Mouse (Mus musculus) liver, postnatal 0 days (tissue): ENCODE data around the gene Pigt. TPM values are rescaled to one million over a fixed set of nuclear protein-coding genes. Genes with fewer than 3 reads are reported as not detected.

ENCODE experiments used
- ATAC-seq: fragments of 200-750 bp; cut with Nextera tagmentation; 2 replicates; pipeline ENCODE4 v1.8.0; 2017; ENCODE audit warnings: mild to moderate bottlenecking, moderate library complexity
- DNase-seq: peaks from one replicate; pipeline ENCODE4 v3.0.0-alpha.2; 2016
- H3K27ac ChIP-seq: fragments of 300-500 bp; sonication (generic); 2 replicates; pipeline ENCODE4 v1.5.1; 2014; ENCODE audit warnings: antibody characterized with exemption, moderate library complexity, mild to moderate bottlenecking, low read depth
- H3K27me3 ChIP-seq: fragments of 300-500 bp; sonication (generic); 2 replicates; pipeline ENCODE4 v1.6.1; 2014; ENCODE audit warnings: low read length, control low read depth, mixed read lengths; ENCODE audit not compliant: insufficient read depth
- H3K36me3 ChIP-seq: fragments of 300-500 bp; sonication (generic); replicated peaks from 2 replicates; pipeline ENCODE4 v1.6.1; 2014; ENCODE audit warnings: mild to moderate bottlenecking, control low read depth, low read length, moderate library complexity, mixed read lengths; ENCODE audit not compliant: insufficient read depth
- H3K4me1 ChIP-seq: fragments of 300-500 bp; sonication (generic); 2 replicates; pipeline ENCODE4 v1.6.1; 2014; ENCODE audit warnings: antibody characterized with exemption, mild to moderate bottlenecking, control low read depth; ENCODE audit not compliant: insufficient read depth
- H3K4me2 ChIP-seq: fragments of 300-500 bp; sonication (generic); 2 replicates; pipeline ENCODE4 v1.6.1; 2014; ENCODE audit warnings: low read depth, mild to moderate bottlenecking, low read length, moderate library complexity, mixed read lengths
- H3K4me3 ChIP-seq: fragments of 300-500 bp; sonication (generic); 2 replicates; pipeline ENCODE4 v1.5.1; 2014; ENCODE audit warnings: low read depth, low read length
- H3K9ac ChIP-seq: fragments of 300-500 bp; sonication (generic); replicated peaks from 2 replicates; pipeline ENCODE4 v1.6.1; 2014; ENCODE audit warnings: mild to moderate bottlenecking, moderate library complexity
- H3K9me3 ChIP-seq: fragments of 300-500 bp; sonication (generic); 2 replicates; pipeline ENCODE4 v1.6.1; 2016; ENCODE audit warnings: mild to moderate bottlenecking, control low read depth, low read length, mixed read lengths
- CTCF ChIP-seq: sonication (generic); IDR thresholded peaks from 2 replicates; pipeline ENCODE4 v1.5.1; 2016; ENCODE audit warnings: antibody characterized with exemption, low read depth
- EP300 ChIP-seq: IDR thresholded peaks from 2 replicates; pipeline ENCODE4 v1.6.1; 2016; ENCODE audit warnings: antibody characterized with exemption, low read depth, mild to moderate bottlenecking
- WGBS: fragments of 180-500 bp; shearing (Covaris S2); extraction: QIAGEN DNeasy Blood & Tissue Kit; methylation state at CpG from one replicate; pipeline ENCODE4 v1.1.7; 2014; ENCODE audit not compliant: insufficient replicate concordance; 5-methylcytosine and 5-hydroxymethylcytosine counted together
- polyA plus RNA-seq: library from polyadenylated mRNA; unstranded; fragments of >200 nt; fragmentation: Nextera tagmentation; extraction: Ambion mirVana; gene quantifications from 2 replicates; pipeline ENCODE4 v1.2.1, GENCODE M21; 2015

Gene Pigt
- polyA plus RNA-seq, 1 experiment from 2014 or later: 24.3 TPM

DNA sequence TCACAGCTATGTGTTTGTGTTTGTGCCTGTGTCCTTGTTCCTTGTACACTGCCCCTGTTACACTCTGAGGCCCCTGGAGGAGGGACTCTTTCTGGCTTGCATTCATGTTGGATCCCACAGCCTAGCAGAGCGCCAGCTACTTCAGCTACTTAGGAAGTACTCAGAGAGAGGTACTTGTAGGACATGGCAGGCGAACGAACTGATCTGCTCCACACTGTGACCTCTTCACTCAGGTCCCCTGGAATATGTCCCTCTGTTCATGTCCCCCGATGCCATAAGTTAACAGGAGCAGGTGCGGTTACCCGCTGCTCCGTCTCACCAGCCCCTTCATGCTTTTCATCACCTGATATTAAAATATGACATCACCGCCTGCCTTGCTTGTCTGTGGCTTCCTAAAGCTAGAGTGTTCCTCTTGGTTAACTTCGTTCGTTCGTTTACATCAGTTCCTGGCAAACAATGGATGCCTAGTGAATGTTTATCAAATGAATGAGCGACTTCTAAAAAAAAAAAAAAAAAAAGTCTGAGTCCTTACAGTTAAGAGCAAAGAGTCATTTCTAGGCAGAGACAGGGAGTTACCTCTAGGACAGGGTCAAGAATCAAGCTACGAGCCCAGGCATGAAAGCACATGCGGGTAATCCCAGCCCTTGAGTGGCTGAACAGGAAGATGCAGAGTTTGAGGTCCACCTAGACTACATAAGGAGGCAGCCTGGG, 44.1 kb upstream of the Pigt start:
- H3K9ac ChIP-seq: no peak overlapping the region

DNA sequence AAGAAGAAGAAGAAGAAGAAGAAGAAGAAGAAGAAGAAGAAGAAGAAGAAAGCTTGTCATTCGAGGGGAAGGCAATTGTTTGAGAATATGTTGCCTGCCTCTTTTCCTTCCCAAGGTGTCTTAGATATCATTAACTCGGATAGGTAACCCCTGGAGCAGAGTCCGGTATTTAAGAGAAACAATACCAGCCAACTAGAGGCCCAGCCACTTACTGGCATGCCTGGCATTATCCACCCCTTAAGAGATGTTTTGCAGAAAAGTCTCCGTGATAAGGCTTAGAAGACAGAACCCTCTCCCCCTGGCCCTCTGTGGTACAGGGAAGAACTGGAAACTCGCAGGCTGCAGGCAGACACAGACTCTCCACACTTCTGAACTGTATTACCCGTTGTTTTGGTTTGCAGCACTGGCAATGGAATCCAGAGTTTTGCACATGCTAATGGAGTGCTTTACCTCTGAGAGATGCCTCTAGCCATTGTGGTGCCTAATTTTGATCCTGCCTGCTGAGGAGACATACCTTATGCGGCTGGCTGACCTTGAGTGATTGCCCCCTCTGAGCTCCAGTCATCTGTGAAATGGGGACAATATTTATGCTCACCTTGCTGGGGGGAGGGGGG, 43.3 kb upstream of the Pigt start:
- Histone ChIP-seq H3K27ac (peak overlapping the region; percentile 93), H3K4me2 (no peak overlapping the region), H3K9me3 (no peaks in the 10 kb centered on the region), H3K4me3 (no peak overlapping the region), H3K27me3 (no peaks in the 10 kb centered on the region), H3K36me3 (no peaks in the 10 kb centered on the region), H3K9ac (no peak overlapping the region), H3K4me1 (peaks cover 15% of the 10 kb centered on the region)
- 67% methylated on average over 7 of the region's 7 CpGs for WGBS
- no peak for TF ChIP-seq EP300
- no peak for TF ChIP-seq CTCF
- no peak for ATAC-seq
- no peak for DNase-seq

More for the DNA sequence above, 44.1 kb upstream of the Pigt start:
- 66% methylated on average over 14 of the region's 14 CpGs for WGBS
- Histone ChIP-seq H3K4me1 (peaks cover 15% of the 10 kb centered on the region), H3K27me3 (no peaks in the 10 kb centered on the region), H3K27ac (no peak overlapping the region), H3K9me3 (no peaks in the 10 kb centered on the region), H3K36me3 (no peaks in the 10 kb centered on the region), H3K4me2 (no peak overlapping the region), H3K4me3 (no peak overlapping the region)
- DNase-seq: no peak
- no peak for TF ChIP-seq EP300
- no peak for TF ChIP-seq CTCF
- ATAC-seq: no peak

DNA sequence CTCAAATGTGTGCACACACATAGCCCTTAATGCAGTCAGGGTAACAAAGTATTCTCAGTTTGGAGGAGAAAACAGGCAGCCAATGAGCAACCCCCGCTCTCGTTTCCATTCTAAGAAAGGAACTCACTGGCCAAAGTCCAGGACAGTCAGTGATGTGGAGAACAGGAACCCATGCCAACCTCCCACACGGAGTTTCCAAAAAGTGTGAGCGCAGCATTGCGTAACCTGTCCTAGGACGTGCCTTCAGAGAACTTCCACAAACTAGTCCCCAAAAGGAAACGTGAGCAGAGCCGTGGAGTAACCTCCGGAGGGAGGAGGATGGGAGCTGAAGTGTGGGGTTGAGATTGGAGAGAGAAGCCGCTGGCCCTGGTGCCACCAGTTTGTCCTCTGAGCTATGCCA, 42.5 kb upstream of the Pigt start:
- DNase-seq (peak; percentile 74), ATAC-seq (peak; percentile 24)
- Histone ChIP-seq H3K4me1 (peaks cover 15% of the 10 kb centered on the region), H3K27me3 (no peaks in the 10 kb centered on the region), H3K9me3 (no peaks in the 10 kb centered on the region), H3K4me2 (peak overlapping the region; percentile 2; the same call in 1 of the 2 replicates), H3K4me3 (no peak overlapping the region), H3K36me3 (no peaks in the 10 kb centered on the region), H3K9ac (no peak overlapping the region), H3K27ac (peak overlapping the region; percentile 93)
- TF ChIP-seq EP300: peak; percentile 87
- TF ChIP-seq CTCF: no peak
- 31% methylated on average over 10 of the region's 10 CpGs for WGBS

DNA sequence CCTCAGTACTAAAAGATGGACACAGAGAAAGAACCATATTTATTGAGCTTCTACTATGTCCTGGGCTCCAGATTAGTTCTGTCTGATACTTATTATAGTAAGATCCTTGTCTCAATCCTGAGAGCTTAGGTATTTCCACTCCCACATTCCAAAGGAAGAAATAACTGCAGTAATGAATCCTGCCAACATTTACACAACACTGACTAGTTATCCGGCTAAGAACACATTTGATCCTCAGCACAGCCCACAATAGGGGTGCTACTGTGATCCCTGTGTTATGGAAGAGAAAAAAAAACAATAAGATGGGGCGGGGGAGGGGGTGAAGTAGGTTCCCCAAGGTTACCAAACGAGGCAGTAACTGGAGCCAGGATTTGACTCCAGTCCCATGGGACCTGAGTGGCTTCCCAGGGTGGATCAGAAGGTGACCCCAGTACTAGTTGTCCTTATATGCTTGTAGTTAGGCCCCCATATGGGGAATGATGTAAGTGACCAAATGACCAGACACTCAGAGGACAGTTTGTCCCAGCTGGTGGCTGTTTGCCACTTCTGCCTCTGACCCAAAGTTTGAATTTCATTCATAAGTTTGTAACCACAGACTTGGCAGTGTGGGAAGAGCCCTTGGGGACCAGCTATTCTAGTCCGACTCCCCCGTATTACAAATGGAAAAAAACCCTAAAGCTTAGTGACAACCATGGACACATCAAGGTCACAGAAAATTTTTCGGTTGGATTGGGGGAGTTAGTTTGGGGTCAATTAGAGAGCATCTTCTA, 41.7 kb upstream of the Pigt start:
- Histone ChIP-seq H3K4me1 (peaks cover 15% of the 10 kb centered on the region), H3K4me3 (no peak overlapping the region), H3K36me3 (no peaks in the 10 kb centered on the region), H3K27ac (peak overlapping the region; percentile 93), H3K9me3 (no peaks in the 10 kb centered on the region), H3K4me2 (peak overlapping the region; percentile 2; the same call in 1 of the 2 replicates), H3K9ac (peak overlapping the region; percentile 35), H3K27me3 (no peaks in the 10 kb centered on the region)
- DNase-seq: no peak
- TF ChIP-seq CTCF (no peak), EP300 (peak; percentile 63; the same call in 1 of the 2 replicates)
- 59% methylated on average over 6 of the region's 6 CpGs for WGBS
- no peak for ATAC-seq

DNA sequence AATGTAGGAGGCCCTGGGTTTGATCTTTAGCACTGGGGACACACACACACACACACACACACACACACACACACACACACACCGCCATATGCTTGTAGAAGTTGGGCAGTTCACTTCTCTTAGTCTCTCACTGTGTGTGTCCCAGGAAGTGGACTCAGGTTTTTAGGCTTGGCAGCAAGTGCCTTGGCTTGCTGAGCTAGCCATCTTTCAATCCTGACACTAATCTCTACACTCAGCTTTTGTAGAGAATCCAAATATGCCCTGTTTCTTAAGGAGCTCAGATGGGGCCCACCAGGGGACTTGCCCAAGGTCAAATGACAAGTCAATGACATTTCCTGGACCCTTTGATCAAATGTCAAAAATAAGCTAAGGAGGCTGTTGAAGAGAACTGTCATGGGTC, 40.9 kb upstream of the Pigt start:
- DNase-seq (no peak), ATAC-seq (no peak)
- H3K4me2 ChIP-seq: peak overlapping the region; percentile 52
- TF ChIP-seq CTCF (no peak), EP300 (no peak)
- no peaks in the 10 kb centered on the region for H3K9me3 ChIP-seq
- H3K27ac ChIP-seq: peak overlapping the region; percentile 93
- H3K9ac ChIP-seq: peak overlapping the region; percentile 60
- H3K27me3 ChIP-seq: no peaks in the 10 kb centered on the region
- WGBS: 65% methylated on average over 1 of the region's 1 CpGs
- no peaks in the 10 kb centered on the region for H3K36me3 ChIP-seq
- peaks cover 15% of the 10 kb centered on the region for H3K4me1 ChIP-seq
- no peak overlapping the region for H3K4me3 ChIP-seq

DNA sequence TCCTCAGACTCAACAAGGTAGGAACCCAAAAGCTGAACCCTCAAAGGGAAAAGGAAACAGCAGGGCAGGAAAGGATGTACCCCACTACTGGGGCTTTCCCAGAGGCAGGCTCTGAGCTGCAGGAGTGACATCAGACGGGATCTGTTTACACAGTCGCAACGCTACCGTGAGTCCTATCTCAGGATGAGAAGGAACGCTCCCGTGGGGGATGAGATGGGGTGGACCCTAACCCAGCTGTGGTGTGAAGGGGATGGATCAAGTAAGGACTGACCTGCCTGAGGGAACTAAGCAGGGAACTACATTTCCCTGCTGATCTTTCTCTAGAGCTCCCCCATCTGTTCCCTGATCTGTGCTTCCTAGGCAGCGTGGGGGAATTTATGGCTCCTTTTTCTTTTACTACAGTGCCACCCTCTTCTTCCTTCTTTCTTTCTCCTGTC, 40.4 kb upstream of the Pigt start, which contains the start of gene Sys1:
TSS of gene Sys1 (plus strand) at position 101 of the 437 bp plus-strand sequence.
- H3K36me3 ChIP-seq: no peaks in the 10 kb centered on the region
- H3K4me3 ChIP-seq: no peak within 1 kb of the TSS
- H3K9me3 ChIP-seq: no peaks in the 10 kb centered on the region
- no peak for TF ChIP-seq EP300
- TF ChIP-seq CTCF: no peak
- peak within 1 kb of the TSS; percentile 60 for H3K9ac ChIP-seq
- H3K27ac ChIP-seq: peak within 1 kb of the TSS; percentile 93
- H3K4me2 ChIP-seq: peak within 1 kb of the TSS; percentile 52
- ATAC-seq (no peak), DNase-seq (no peak)
- WGBS: 7% methylated on average over 7 of the region's 7 CpGs
- H3K4me1 ChIP-seq: peaks cover 19% of the 10 kb centered on the region
- no peaks in the 10 kb centered on the region for H3K27me3 ChIP-seq
